Mouse (Mus musculus) spleen, postnatal 14 days (tissue): ENCODE data around the gene Rnase12.
"Not testable (repeated sequence)": the region's sequence is repeated elsewhere in the genome, so short reads cannot be mapped to it uniquely, and the experiment has no call there.

Experiments used
- DNase-seq, 2 experiments: peaks; one replicate each; pipeline ENCODE4 v3.0.0; 2021 to 2022; ENCODE audit warnings: low spot score in 2 of 2

Gene Rnase12

DNA sequence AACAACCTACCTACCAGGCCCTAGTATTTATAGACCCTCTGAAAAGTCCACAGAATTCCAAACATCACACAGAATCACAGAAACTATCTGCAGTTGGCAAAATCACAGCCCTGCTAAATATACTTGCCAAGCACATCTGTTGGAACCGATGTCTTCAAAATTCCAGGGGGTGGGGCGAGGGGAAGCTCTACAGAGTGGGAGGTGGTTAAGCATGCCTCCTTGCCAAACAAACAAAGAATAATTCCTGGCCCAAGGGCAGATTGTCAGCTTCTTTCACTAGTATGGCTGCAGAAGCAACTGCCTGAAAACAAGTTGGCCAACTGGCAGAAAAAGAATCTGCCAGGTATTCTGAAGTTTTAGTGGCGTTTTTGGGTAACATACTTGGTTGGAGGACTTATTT is 40.2 kb downstream of the Rnase12 start:
- no peak for DNase-seq

DNA sequence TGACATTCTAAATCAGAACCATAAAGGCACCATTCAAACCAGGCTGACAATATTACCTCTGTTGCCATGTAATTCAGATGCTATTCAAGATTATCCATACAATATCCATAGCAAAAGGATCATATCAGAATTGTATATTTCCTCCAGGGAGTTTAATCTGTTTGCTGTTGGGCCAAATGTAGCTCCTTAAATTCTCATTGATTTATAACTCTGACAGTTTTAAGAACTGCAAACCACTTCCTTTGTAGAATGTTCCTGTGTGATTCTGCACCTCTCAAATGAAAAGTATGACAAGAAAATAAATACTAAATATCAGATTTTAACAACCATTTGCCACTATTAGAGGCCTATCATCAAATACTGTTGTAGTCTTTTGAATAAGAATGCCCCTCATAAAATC is 41.7 kb downstream of the Rnase12 start:
- no peak for DNase-seq

DNA sequence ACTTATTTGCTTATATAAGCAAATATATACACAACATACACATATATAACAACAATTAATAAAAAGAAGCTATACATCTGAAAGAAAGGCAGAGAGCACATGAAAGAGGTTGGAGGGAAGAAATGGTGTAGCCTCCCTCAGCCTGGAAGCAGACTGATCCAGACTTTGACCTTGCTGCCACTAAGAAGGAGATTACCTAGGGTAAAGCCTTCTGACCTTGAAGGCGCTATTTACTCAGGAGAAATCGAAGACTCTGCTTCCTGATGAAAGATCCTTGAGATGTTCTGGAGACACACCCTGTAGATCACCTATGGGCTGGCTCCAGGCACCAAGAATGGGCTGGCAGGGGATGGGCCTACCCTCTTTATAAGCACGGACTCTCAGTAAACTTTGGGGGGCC is 42.7 kb downstream of the Rnase12 start:
- DNase-seq: not testable (repeated sequence)

DNA sequence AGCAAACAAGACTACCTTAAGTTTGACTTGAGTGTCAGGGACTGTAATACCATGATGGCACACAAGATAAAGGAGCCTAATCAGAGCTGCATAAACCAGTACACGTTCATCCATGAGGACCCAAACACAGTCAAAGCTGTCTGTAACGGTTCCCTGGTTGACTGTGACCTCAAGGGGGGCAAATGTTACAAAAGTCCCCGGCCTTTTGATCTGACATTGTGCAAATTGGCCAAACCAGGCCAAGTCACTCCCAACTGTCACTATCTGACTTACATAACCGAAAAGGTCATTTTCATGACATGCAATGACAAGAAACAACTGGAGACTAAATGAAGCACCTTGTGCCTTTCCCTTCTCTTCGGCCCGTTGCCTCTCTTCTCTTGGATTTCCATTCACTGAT is 47.9 kb downstream of the Rnase12 start:
- no peak for DNase-seq

DNA sequence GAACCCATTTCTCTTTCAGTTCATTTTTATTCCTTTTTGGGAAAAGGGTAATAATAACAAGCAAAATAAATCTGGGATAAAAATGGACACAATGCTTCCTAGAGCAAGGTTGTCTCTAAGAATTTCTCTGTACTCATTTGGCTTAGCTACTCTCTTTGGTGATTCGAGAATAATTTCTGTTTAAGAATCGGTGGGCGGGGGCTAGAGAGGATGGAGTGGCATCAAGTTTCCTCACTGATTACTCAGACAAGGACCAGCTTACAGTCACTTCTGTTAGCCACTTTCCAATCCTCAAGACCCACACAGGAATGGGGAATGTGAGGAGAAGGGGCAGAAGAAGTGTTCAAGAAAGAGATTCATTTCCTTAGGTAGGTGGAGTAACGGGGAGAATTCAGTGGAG is 48.7 kb downstream of the Rnase12 start:
- DNase-seq: no peak

DNA sequence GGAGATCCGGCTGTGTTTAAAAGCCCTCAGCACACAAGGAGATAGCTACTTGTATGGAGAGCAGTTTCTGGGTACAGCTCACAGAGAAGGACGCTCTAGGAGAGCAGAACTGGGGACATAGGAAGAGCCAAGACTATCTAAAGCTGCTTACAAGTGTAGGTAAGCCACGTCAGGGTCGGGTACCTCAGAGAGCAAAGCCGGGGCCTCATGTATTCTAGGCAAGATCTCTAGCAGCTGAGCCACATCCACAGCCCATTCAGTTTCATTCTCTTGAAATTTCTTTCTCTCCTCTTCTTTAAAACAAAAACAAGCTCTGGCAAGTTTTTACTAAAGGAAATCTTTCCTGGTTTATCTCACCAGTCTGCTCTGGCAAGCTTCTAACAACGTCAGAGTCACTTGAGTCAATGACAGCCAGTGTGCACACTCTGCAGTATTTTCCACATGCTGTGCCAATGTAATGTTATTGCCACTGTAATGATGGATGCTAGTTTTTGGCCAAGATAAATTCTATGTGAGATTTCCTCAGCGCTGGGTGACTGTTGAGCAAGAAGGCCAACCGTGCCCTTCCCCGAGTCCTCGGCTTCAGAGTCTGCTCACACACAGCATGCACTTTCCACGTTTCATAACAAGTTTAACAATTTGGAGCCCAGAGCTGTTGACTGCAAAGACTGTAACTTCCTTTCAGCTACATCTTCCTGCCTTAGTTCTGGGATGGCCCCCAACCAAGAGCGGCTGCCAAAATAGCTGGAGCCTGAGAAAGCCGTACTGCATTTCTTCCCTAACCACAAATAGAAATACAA is 49.3 kb downstream of the Rnase12 start:
- DNase-seq: no peak

DNA sequence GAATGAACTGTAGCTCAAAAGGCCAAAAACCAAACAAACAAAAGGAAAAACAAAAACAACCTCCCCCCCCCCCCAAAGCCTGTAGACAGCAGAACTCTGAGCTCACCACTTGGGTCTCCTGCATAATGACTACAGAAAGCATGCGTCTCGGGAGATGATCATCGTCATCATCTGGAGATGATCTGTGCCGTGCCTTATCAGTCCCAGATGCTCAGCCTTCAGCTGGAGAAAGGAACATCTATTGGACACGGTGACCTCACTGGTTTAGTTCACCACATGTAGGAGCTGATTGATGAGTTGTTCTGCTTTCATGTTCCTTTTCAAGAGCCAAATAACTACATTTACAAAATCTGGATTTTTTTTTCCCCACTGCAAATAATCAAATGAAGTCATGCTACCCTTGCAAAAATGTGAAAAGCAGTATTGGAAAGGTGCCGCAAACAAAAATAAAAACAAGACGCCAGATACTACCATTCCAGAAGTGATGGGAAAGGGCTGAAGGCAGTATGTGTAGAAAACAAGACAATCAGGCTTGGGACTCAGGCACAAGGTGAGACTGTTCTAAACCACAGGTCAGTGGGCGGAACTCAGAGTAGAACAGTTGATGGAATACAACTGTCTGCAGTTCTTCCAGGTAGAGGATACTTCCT is 50.2 kb downstream of the Rnase12 start, which contains the start of gene Rnase10:
Gene Rnase10, plus strand, starts transcription at position 600 of the 650 bp plus-strand sequence.
- DNase-seq: no peak
